Mouse (Mus musculus) embryonic facial prominence, embryonic 12.5 days (tissue): ENCODE results near the gene Erich4. TPM values are rescaled to one million over a fixed set of nuclear protein-coding genes. Genes with fewer than 3 reads are reported as not detected.
"Not testable (repeated sequence)": the region's sequence is repeated elsewhere in the genome, so short reads cannot be mapped to it uniquely, and the experiment has no call there.

Experiments
- ATAC-seq: fragments of 200-750 bp; cut with Nextera tagmentation; 2 replicates; pipeline ENCODE4 v1.8.0; 2017; ENCODE audit not compliant: insufficient number of reproducible peaks, insufficient read depth, low FRiP score, low TSS enrichment
- H3K27ac ChIP-seq: fragments of 300-500 bp; sonication (generic); 2 replicates; pipeline ENCODE4 v1.5.1; 2016; ENCODE audit warnings: mild to moderate bottlenecking
- H3K27me3 ChIP-seq: fragments of 300-500 bp; sonication (generic); 2 replicates; pipeline ENCODE4 v1.6.1; 2016; ENCODE audit warnings: mild to moderate bottlenecking, moderate library complexity
- H3K36me3 ChIP-seq: fragments of 300-500 bp; sonication (generic); 2 replicates; pipeline ENCODE4 v1.6.1; 2016; ENCODE audit warnings: mild to moderate bottlenecking
- H3K4me1 ChIP-seq: fragments of 300-500 bp; sonication (generic); 2 replicates; pipeline ENCODE4 v1.6.1; 2016
- H3K4me2 ChIP-seq: fragments of 300-500 bp; sonication (generic); replicated peaks from 2 replicates; pipeline ENCODE4 v1.6.1; 2016; ENCODE audit warnings: mild to moderate bottlenecking, moderate library complexity
- H3K4me3 ChIP-seq: fragments of 300-500 bp; sonication (generic); 2 replicates; pipeline ENCODE4 v1.5.1; 2016; ENCODE audit warnings: mild to moderate bottlenecking
- H3K9ac ChIP-seq: fragments of 300-500 bp; sonication (generic); 2 replicates; pipeline ENCODE4 v1.6.1; 2016; ENCODE audit warnings: mild to moderate bottlenecking, moderate library complexity
- H3K9me3 ChIP-seq: fragments of 300-500 bp; sonication (generic); 2 replicates; pipeline ENCODE4 v1.6.1; 2016; ENCODE audit warnings: mild to moderate bottlenecking, moderate library complexity
- WGBS: fragments of 180-500 bp; shearing (Covaris S2); methylation state at CpG from one replicate; pipeline ENCODE4 v1.1.7; 2016; 5-methylcytosine and 5-hydroxymethylcytosine counted together
- polyA plus RNA-seq: library from polyadenylated mRNA; unstranded; fragments of >200 nt; fragmentation: Nextera tagmentation; extraction: Ambion mirVana; gene quantifications from 2 replicates; pipeline ENCODE4 v1.2.1, GENCODE M21; 2016

The Erich4 gene
- polyA plus RNA-seq, 1 experiment from 2014 or later = not detected

- not testable (repeated sequence) for H3K27me3 ChIP-seq, H3K9me3 ChIP-seq, H3K4me1 ChIP-seq, ATAC-seq, H3K4me2 ChIP-seq, H3K9ac ChIP-seq, H3K27ac ChIP-seq, H3K36me3 ChIP-seq, H3K4me3 ChIP-seq
- 77% methylated on average over 5 of the region's 5 CpGs for WGBS
These were observed 41.9 kb downstream of the Erich4 start for GRCm38 (mm10) chr7:25573806-25574205.

GRCm38 (mm10) chr7:25568721-25569120 is 47.0 kb downstream of the Erich4 start:
- Histone ChIP-seq H3K9me3 (no peaks in the 10 kb centered on the region; the same call in 1 of the 2 replicates), H3K27ac (no peak overlapping the region), H3K9ac (no peak overlapping the region), H3K4me2 (no peak overlapping the region), H3K36me3 (no peaks in the 10 kb centered on the region), H3K27me3 (no peaks in the 10 kb centered on the region), H3K4me1 (no peaks in the 10 kb centered on the region), H3K4me3 (no peak overlapping the region)
- 93% methylated on average over 7 of the region's 7 CpGs for WGBS
- ATAC-seq = no peak

Other genes starting within 250 kb of the Erich4 start
- 0.86 TPM in 1 of 2 replicates, not detected in the other for gene Cnfn, start 246.2 kb downstream of the Erich4 start, polyA plus RNA-seq
- gene Lipe, start 217.2 kb downstream of the Erich4 start, polyA plus RNA-seq = 10.9 and 11.9 TPM in 2 replicates
- 0.59 and 1.1 TPM in 2 replicates for gene Cxcl17, start 203.0 kb downstream of the Erich4 start, polyA plus RNA-seq
- gene Ceacam1, start 138.3 kb downstream of the Erich4 start, polyA plus RNA-seq = 0.94 and 1.1 TPM in 2 replicates
- 0.06 TPM in 1 of 2 replicates, not detected in the other for gene Ceacam2, start 76.0 kb downstream of the Erich4 start, polyA plus RNA-seq
- 39.0 and 40.5 TPM in 2 replicates for gene Dmac2, start 3.5 kb upstream of the Erich4 start, polyA plus RNA-seq
- gene B3gnt8, start 10.8 kb upstream of the Erich4 start, polyA plus RNA-seq = 3.4 and 3.6 TPM in 2 replicates
- gene Bckdha, start 43.1 kb upstream of the Erich4 start, polyA plus RNA-seq = 59.2 and 63.6 TPM in 2 replicates
- 75.6 and 80.6 TPM in 2 replicates for gene Exosc5, start 43.3 kb upstream of the Erich4 start, polyA plus RNA-seq
- 3.7 and 3.8 TPM in 2 replicates for gene Tmem91, start 59.3 kb upstream of the Erich4 start, polyA plus RNA-seq
- 27.8 and 28.7 TPM in 2 replicates for gene B9d2, start 64.9 kb upstream of the Erich4 start, polyA plus RNA-seq
- gene Tgfb1, start 71.1 kb upstream of the Erich4 start, polyA plus RNA-seq = 2.5 and 3.6 TPM in 2 replicates
- gene Ccdc97, start 103.2 kb upstream of the Erich4 start, polyA plus RNA-seq = 23.7 and 24.6 TPM in 2 replicates
- gene Hnrnpul1, start 138.9 kb upstream of the Erich4 start, polyA plus RNA-seq = 68.1 and 72.8 TPM in 2 replicates
- 71.1 and 76.0 TPM in 2 replicates for gene Axl, start 172.8 kb upstream of the Erich4 start, polyA plus RNA-seq
- gene Cyp2s1, start 201.0 kb upstream of the Erich4 start, polyA plus RNA-seq = 4.2 and 5.3 TPM in 2 replicates